Mouse (Mus musculus) MEL-GATA-1-ER (cell line): ENCODE measurements around the gene Ak3.

Source experiments
- DNase-seq: peaks from one replicate; pipeline ENCODE4 v3.0.0-alpha.2; 2012; ENCODE audit warnings: low read depth; ENCODE audit errors: extremely low read depth

The Ak3 gene

GRCm38 (mm10) chr19:28997976-28998630, 49.7 kb downstream of the Ak3 start:
- no peak for DNase-seq

GRCm38 (mm10) chr19:28995366-28995765, 52.4 kb downstream of the Ak3 start:
- no peak for DNase-seq

- DNase-seq = no peak
Measured at GRCm38 (mm10) chr19:28994870-28995269, 52.9 kb downstream of the Ak3 start.

GRCm38 (mm10) chr19:28991391-28991790, 56.4 kb downstream of the Ak3 start:
- no peak for DNase-seq

- peak; percentile 46 for DNase-seq
Measured at GRCm38 (mm10) chr19:28990590-28991221, 57.1 kb downstream of the Ak3 start.

GRCm38 (mm10) chr19:28990194-28990589, 57.6 kb downstream of the Ak3 start, which contains the start of gene Cdc37l1:
Gene Cdc37l1 (plus strand): TSS chr19:28990352.
- peak; percentile 83 for DNase-seq

- no peak for DNase-seq
Measured at GRCm38 (mm10) chr19:28989515-28989914, 58.2 kb downstream of the Ak3 start.

GRCm38 (mm10) chr19:28982617-28983016, 65.1 kb downstream of the Ak3 start:
- DNase-seq = no peak

GRCm38 (mm10) chr19:28974862-28975611, 72.7 kb downstream of the Ak3 start:
- no peak for DNase-seq
